Mouse (Mus musculus) thymus, adult 18-20 months (tissue): ENCODE results near the gene Rnf214.

Experiments used
- DNase-seq, 2 experiments: peaks; one replicate each; pipeline ENCODE4 v3.0.0; 2022; ENCODE audit warnings: mixed read lengths in 2 of 2

Rnf214 gene

DNA sequence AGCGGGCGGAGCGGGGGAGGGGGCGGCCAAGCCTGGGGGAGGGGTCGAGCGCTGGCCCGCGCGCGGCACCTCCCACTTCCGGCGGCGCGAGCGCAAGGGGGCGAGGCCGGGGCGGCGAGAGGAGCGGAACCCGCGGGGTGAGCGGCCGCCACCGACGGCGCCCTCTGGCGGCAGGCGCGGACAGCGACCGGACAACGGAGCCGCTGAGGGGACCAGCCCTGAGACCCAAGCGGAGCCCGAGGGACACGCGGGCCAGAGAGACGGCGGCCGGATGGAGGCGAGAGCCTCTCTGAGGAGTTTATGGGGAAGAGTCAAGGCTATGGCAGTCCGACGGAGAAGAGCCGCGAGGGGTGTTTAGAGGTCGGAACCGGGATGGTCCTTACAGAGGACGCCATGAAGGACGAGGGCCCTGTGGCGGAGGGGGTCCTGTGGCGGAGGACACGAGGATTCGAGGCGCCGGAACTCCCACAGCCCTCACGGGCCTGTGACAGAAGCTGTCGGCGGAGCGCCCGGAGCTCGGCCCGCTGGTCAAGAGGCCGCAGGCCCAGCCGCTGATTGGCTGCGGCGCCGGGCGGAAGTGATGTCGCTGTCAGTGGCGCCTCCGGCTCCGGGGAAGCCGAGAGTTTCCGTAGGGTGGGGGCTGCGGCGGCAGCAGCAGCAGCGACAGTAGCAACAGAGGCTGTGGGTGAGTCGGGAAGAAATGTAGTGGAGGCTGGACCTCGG is at the start of gene Rnf214, which contains the start of gene Pcsk7:
Gene Rnf214 (minus strand): TSS at position 557 of the 723 bp plus-strand sequence.
Gene Pcsk7 (plus strand): TSS at position 143 of the 723 bp plus-strand sequence.
- DNase-seq, result peak; percentile 83 to 84

- DNase-seq, result peak; percentile 79 to 85
These were observed 48.6 kb upstream of the Rnf214 start, which contains the start of gene Sidt2 for GRCm38 (mm10) chr9:45955107-45955963. TSS of gene Sidt2 (minus strand) at chr9:45955258.

GRCm38 (mm10) chr9:45954294-45955106 is 47.8 kb upstream of the Rnf214 start:
- DNase-seq, result peak in 1 of 2 experiments; percentile 54

DNA sequence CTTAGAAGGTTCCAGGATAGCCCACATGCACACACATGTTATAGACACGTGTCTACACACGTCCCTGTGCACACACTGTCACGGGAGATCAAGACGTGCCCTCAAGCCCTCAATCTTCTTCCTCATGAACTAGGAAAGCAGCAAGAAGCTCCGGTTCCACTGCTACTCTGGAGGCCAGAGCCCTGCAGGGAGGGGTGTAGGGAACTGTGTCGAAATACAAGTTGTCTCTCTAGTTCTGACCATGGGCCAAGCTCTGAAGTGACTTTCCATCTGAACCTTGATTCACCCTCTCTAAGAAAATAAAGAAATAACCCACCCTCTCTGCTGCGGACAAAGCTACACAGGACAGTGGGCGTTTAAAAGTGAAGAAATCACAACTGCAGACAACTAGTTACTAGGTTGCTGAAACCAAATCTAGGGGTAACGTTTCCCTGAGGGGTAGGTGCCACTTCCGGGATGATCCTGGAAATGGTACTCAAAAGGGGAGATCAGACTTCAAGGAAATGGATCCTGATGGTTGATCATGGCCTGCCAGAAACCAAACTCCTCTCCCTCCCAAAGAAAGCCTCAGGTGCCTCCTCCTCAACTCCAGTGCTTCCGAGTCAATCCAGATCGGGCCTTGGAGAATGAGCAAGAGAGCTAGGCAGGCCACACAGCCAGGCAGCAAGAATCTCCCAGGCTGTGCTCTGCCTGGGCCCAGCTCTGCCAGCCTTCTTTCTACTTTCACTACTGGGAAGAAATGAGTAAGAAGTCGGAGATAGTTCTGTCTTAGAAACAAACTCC is 47.0 kb upstream of the Rnf214 start:
- DNase-seq, result no peak

GRCm38 (mm10) chr9:45952890-45953289 is 46.2 kb upstream of the Rnf214 start:
- no peak for DNase-seq

DNA sequence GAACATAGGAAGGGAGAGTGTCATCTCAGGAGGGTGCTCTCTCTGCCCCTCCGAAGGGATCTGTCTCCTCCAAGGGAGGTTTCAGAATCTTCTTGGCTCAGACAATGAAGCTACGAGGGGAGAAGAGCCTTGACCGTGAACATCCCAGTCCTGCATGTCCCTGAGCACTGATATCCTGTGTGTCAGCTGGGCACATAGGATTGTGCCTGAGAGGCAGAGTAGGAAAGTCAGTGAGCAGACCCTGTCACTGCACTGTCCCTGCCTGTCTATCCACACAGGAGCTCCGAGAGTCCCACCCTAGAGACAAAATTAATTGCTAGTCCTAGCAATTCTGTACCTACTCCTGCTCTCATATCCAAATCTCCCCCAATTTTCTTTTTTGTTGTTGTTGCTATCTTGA is 45.3 kb upstream of the Rnf214 start:
- no peak for DNase-seq

DNA sequence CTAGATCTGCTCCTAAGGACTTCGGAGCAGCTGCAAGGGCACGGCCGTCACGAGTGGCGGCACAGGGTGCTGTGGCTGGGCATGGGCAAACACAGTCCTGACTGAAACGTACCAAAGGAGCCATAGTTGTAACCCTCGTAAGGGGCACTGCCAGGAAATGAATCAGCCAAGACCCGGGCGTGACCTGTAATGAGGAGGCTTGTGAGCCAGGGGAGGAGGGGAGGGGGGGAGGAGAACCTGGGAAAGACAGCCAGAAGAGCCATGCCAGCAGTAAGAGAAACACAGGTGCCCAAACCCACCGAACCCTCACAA is 40.1 kb upstream of the Rnf214 start:
- DNase-seq, result no peak

- no peak for DNase-seq
These were observed 39.6 kb upstream of the Rnf214 start for GRCm38 (mm10) chr9:45946182-45946871.

DNA sequence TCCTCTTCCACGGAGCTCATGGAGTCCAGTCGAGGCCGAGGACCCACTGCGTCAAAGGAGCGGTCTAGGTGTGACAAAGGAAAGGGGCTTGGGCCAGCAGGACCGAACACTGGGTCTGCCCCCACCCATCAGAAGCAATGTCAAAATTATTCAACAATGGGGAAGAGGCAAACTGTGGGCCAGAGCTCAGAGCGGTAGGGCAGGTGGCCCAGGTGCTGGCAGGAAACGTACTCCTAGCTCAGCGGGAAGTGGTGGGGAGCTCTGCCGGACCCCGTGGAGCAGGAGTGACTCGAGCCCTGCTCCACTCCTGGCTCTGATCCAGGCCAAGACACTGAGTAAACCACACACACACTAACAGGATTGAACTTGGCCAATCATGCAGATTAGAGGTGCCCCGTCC is 39.0 kb upstream of the Rnf214 start:
- DNase-seq, result peak in 1 of 2 experiments; percentile 55

- DNase-seq, result peak; percentile 70 to 85
These were observed 38.0 kb upstream of the Rnf214 start for GRCm38 (mm10) chr9:45944506-45945400.

GRCm38 (mm10) chr9:45943628-45944505 is 37.2 kb upstream of the Rnf214 start:
- no peak for DNase-seq

- no peak for DNase-seq
These were observed 36.2 kb upstream of the Rnf214 start for GRCm38 (mm10) chr9:45942916-45943315.

GRCm38 (mm10) chr9:45942464-45942863 is 35.8 kb upstream of the Rnf214 start:
- DNase-seq, result no peak

DNA sequence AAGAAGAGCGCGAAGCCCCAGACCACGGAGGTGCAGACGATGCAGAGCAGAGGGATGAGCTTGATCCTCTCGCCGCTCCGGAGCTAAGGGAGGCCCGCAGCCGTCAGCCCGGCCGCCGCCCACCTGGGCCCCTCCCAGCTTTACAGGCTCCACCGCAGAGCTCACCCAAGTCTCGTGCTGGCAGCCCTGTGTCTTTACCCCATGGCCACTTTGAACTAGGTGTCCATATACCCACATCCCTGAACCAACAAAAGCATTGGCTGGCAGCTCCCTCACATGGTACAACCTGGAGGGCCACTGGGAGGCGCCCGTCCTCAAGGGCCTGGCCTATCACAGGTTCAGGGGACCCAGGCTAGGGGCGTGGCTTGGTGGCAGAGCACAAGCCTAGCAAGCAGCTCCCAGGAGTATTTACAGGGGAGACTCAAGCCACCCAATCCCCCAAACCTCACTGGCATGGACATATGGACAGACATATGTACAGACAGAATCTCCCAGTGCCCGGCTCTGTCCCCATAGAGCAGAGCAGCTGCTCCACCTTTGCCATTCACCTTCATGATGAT is 34.7 kb upstream of the Rnf214 start:
- no peak for DNase-seq

- no peak for DNase-seq
These were observed 33.1 kb upstream of the Rnf214 start for GRCm38 (mm10) chr9:45939794-45940193.

DNA sequence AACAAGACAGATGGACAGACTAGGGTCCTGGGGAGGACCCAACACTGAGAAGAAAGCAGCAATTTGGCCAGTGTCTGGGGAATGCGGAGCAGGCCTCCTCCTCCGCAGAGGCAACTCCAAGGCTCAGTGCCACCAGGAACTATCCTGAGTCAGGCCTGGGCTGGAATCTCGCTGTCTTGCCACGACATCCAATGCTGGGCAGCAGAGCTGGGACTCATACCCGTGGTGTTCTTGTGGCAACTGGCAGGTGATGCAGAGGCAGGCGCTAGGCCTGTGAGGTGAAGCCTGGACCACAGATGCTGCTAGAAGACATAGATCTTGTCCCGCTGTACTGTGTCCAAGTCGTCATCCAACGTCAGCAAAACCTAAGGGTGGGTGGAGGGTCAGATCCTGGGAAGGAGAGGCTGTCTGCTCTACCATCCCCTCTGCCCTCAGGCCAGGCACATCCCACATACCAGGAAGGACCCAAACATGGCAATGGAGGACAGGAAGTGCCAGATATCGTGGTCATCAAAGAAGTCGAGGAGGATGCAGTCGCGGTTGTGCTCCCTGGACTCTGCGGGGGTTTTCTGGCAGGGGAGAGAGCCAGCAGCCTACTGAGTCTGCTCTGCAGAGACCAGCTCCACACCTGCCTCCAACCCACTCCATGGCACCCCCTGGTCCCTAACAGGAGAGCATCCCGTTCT is 32.4 kb upstream of the Rnf214 start:
- no peak for DNase-seq

- no peak for DNase-seq
These were observed 31.4 kb upstream of the Rnf214 start for GRCm38 (mm10) chr9:45938088-45938487.

DNA sequence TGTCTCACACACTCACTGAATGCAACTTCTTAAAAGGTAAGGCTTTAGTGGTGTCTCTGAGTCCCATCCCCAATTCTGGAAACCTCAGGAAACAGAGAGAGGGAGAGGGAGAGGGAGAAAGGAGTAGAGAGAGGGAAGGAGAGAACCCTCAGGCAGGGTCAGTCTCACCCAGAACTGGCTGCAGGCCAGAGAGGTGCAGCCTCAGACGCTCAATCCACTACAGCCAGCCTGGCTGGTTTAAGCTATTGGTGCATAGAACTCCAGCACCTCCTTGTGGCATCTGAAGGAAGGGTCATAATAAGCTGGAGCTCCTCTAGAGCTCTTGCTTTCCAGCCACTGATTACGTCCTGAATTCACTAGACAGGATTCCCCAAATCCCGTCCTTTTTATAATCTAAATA is 30.2 kb upstream of the Rnf214 start:
- no peak for DNase-seq
